Mouse (Mus musculus): ENCODE measurements around the gene Bcat2.
A peak's percentile ranks its signal among the peaks of the same experiment; 100 is the strongest.

The Bcat2 gene

DNA sequence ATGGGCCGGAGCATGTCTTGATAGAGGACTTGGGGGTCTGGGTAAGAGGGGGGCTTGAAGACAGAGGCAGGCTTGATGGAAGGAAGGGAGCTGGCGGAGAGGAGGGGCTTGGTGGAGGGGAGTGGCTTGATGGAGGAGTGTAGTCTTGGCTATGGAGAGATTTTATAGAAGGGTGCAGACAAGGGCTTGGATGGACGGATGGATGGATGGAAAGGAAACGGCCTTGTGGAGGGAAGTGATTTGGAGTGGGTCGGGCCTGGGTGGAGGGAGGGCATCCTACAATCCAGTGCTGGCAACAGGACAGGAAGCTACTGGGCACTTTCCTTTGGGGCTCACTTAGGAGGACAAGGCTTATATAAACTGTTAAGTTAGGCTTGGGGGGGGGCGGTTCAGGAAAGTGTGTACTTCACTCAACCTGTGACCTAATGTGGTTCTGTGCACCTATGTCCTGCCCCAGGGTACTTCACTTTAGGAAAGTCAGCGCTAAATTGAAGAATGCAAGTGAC, 56.7 kb downstream of the Bcat2 start:
- DNase-seq (ENCODE audit: low spot score in 2 of 2), result no peak

DNA sequence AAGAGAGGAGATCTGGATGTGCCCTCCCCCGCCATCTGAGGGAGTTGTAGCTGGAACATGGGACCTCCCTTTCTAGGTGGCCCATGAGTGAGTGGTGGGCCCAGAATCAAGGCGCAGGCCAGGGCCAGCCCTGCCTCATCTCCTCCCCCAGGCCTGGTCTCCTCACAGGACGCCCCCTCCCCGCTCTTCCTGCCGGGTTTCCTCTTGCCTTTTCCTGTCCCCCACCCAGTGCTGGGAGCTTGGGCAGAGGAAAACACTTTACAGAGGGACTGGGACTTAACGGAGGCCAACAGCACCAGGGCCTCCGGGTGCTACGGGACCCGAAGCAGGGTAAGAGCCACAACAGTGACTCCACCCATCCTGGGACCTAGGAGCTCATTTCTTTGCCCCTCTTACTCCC, 57.3 kb downstream of the Bcat2 start, which contains the start of gene Rasip1:
TSS of gene Rasip1 (plus strand) at position 228 of the 400 bp plus-strand sequence.
- no peak for DNase-seq (ENCODE audit: low spot score in 2 of 2)

DNA sequence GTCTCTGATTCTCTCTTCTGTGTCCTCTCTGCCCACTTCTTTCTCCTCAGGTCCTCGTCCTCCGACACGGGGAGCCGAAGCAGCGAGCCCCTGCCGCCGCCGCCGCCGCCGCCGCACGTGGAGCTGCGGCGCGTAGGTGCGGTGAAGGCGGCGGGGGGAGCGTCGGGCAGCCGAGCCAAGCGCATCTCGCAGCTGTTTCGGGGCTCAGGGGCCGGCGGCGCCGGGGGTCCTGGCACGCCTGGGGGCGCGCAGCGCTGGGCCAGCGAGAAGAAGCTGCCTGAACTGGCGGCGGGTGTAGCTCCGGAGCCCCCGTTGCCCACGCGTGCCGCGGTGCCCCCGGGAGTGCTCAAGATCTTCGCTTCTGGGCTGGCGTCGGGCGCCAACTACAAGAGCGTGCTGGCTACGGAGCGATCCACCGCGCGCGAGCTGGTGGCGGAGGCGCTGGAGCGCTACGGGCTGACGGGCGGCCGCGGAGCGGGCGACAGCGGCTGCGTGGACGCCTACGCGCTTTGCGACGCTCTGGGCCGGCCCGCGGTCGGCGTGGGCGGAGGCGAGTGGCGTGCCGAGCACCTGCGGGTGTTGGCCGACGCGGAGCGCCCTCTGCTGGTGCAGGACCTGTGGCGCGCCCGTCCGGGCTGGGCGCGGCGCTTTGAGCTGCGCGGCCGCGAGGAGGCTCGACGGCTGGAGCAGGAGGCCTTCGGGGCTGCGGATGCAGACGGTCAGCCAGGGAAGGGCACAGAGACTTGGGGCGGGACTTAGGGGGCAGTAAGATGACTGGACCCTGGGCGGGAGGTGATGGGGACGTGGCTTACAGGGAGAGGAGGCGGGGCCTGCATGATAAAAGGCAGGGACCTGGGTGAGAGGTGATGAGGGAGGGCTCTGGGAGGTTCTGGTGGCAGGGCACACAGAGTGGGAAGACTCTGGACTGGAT, 58.7 kb downstream of the Bcat2 start:
- DNase-seq (ENCODE audit: low spot score in 2 of 2), result peak; percentile 74 to 93

DNA sequence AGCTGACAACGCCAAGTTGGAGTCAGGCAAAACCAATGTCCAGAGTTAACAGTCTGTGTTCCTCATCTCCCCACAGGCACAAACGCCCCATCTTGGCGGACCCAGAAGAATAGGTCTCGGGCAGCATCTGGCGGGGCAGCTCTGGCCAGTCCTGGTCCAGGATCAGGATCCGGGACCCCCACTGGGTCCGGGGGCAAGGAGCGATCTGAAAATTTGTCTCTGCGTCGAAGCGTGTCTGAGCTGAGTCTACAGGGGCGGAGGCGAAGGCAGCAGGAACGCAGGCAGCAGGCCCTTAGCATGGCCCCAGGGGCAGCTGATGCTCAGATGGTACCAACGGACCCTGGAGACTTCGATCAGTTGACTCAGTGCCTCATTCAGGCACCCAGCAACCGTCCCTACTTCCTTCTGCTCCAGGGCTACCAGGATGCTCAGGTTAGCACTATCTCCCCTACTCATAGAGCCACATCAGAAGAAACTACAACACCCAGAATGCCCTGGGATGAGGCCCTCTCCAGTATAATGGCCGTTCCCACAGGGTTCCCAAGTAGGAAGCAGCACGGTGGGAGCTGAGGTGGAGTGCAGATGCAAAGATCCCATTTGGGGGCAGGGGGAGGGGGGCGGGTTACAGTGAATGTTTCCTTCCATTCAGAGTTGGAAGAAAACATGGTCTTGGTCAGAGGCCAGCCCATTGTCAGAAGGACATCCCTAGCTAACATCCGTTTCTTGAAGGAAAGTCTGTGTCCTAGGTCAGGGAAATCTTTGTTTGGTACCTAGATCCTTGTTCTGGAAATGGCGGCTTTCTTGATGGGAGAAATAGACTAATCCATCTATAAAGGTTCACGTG, 60.3 kb downstream of the Bcat2 start:
- no peak for DNase-seq (ENCODE audit: low spot score in 2 of 2)

DNA sequence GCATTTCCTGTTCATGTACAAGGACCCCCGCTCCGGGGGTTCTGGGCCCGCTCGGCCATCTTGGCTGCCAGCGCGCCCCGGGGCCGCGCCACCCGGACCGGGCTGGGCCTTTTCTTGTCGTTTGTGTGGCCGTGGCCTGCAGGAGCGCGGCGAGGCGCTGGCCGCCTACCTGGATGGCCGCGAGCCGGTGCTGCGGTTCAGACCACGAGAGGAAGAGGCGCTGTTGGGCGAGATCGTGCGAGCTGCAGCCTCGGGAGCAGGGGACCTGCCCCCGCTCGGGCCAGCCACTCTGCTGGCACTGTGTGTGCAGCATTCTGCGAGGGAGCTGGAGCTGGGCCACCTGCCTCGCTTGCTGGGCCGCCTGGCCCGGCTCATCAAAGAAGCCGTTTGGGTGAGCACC, 62.5 kb downstream of the Bcat2 start:
- DNase-seq (ENCODE audit: low spot score in 2 of 2), result peak in 1 of 2 experiments; percentile 46

DNA sequence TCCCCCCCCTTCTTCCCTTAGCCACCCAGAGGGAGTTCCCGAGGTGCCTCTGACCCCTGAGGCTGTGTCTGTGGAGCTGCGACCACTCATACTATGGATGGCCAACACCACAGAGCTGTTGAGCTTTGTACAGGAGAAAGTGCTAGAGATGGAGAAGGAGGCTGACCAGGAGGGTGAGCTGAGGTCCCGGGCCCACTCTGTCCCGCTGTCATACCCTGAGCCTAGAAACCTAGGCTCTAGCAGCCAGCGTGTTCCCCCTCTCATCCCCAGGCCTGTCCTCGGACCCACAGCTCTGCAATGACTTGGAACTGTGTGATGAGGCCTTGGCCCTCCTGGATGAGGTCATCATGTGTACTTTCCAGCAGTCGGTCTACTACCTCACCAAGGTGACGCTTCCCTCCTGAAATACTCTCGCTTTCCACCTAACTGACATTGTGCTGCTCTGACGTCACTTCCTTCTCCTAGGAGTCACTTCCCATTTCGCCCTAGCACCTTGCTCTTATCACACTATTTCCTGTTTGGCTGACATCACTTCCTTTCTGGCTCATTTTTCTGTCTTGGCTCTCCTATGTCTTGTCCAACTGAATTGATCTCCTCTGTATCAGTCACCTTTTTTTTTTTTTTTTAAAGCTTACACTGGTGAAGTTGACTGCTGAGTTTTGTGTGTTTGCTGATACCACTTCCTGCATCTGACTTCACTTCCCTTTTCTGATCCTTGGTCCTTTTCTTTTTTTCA, 65.2 kb downstream of the Bcat2 start:
- no peak for DNase-seq (ENCODE audit: low spot score in 2 of 2)

DNA sequence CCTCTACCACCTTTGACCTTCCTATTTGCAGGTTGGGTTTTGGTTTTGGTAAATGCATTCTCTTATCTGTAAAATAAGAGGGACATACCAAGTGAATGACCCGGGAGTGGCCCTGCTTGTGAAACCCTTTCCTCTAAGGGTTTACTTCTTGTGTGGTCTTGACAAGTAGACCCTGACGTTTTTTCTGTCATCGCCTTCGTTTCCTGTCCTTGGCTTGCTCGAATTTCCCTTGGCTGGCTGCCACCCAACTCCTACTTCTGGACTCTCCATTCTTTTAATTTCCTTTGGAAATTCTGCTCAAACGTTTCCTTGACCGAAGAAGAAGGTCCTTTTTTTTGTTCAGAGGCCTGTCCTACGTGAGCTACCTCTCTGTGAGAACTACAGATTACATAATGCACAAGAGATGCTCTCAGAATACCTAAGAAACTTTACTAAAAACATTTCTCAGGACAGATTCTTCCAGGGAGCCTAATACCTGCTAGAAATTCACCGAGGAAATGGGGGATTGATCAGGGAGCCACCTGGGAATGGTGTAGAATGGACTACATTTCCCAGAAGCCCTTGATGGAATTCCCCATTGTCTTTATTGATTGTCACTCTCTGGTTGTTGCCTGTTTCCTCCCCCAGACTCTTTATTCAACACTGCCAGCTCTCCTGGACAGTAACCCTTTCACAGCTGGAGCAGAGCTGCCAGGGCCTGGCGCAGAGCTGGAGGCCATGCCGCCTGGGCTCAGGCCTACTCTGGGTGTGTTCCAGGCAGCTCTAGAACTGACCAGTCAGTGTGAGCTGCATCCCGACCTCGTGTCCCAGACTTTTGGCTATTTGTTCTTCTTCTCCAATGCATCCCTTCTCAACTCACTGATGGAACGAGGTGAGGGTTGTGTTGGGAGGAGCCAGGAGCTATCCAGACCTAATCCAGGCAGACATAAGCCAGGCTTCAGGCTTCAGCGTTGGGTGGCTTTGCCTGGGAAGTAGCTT, 66.0 kb downstream of the Bcat2 start:
- DNase-seq (ENCODE audit: low spot score in 2 of 2), result no peak

DNA sequence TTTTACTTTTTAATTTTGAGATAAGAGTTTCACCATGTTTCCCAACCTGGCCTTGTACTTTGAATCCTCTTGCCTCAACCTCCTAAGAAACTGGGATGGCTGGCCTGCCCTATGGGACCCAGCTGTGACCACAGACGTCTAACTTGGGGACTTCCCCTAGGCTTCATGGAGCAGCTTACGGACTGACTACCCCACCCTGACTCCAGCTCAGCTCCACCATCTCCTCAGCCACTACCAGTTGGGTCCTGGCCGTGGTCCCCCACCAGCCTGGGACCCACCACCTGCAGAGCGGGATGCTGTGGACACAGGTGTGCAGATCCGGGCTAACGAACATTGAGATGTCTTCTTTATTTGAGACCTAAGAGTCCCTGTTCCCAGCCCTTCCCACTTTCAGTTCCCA, 67.8 kb downstream of the Bcat2 start:
- DNase-seq (ENCODE audit: low spot score in 2 of 2), result no peak

DNA sequence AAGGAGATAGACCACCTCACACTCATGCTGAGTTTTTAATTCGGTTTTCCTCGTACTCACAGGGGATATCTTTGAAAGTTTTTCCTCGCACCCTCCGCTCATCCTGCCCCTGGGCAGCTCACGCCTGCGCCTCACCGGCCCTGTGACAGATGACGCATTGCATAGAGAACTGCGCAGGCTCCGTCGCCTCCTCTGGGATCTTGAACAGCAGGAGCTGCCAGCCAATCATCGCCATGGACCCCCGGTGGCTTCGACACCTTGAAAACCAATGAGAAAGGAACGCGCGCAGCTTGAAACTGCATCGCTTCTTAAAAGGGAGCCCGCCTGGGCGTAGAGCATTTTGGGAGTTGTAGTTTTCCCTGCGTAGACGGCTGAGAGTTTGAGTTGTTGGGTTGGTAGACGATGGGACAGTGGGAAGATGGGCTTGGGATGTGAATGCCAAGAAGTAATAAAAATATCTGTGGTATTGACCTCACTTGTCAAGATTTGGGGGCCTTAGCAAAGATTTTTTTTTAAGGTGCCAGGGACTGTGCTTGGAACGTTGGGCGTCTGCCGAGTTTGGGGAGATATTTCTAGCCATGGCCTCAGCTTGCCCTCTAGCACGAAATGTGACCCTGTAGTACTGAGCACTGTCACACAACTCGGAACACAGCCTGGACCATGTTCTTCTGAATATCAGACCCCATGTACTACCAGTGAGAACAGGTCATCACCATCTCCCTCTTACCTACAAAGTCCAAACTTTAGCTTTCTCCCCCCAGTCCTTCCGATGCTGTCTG, 68.9 kb downstream of the Bcat2 start:
- peak; percentile 85 to 95 for DNase-seq (ENCODE audit: low spot score in 2 of 2)
